ENCODE assay signal across 8 mouse cellular contexts in the genomic region with DNA sequence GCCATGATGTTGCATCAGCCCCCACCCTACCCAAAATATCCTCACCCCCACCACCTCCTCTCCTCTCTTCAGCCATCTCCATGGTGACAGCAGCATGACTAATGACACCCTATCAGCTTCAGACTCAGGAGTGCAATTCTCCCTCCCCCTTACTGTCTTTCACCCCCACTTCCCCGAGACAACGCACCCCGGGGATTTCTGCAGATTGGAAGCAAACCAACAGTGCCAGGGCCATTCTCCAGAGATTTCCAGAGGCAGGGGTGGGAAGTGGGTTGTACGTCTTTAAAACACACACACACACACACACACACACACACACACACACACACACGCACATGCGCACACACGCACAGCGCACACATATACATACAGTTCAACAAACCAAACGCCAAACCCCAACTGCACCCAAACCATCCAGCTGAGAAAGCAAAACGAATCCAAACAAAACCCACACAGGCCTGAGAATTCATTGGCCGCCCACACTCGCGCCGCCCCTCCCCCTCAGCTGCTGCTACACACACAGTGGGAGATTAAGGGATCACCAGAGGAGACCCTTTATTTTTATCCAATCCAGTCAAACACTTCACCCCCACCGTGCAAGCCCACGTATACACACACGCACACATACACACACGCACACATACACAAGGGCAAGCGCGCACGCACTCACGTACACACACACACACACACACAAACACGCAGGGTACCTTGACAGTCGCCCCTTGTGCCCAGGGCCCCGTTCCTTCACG. TPM values are rescaled to one million over a fixed set of nuclear protein-coding genes. Genes with fewer than 3 reads are reported as not detected.
DNase-seq lines count a peak whose midpoint lies in the region; ATAC-seq and TF ChIP-seq lines count a peak whose summit lies in the region.

No protein-coding gene starts in this region.

- peak; percentile 63 for ATAC-seq in forebrain, embryonic 11.5 days (replicated peaks; ENCODE audit: low FRiP score)
- peak; percentile 16; the same call in 1 of the 2 replicates for ATAC-seq in heart, embryonic 16.5 days (replicated peaks; ENCODE audit: extremely low read depth, insufficient read depth, low FRiP score)
- ATAC-seq in liver, embryonic 14.5 days (ENCODE audit: insufficient read depth) = peak; percentile 3; the same call in 1 of the 2 replicates
- no peak for ATAC-seq in megakaryocyte progenitor cell, adult 5-6 weeks (replicated peaks; ENCODE audit: poor library complexity)

- 0 out of 2 replicates have a peak, but pooled peaks have one; percentile 2 for TF ChIP-seq CTCF in liver, embryonic 14.5 days (IDR thresholded peaks at IDR 0.05; ENCODE audit: low read depth)

- H3K27me3 ChIP-seq in forebrain, embryonic 11.5 days (ENCODE audit: control insufficient read depth, insufficient read depth, low read length) = no peaks in the 10 kb centered on the region
- H3K27me3 ChIP-seq in heart, embryonic 16.5 days (ENCODE audit: control insufficient read depth, insufficient read depth, low read length) = no peaks in the 10 kb centered on the region
- H3K27me3 ChIP-seq in liver, embryonic 14.5 days (ENCODE audit: control insufficient read depth, insufficient read depth, low read length) = no peaks in the 10 kb centered on the region

- TF ChIP-seq EP300 in liver, embryonic 14.5 days (IDR thresholded peaks at IDR 0.05; ENCODE audit: low read depth) = no peak

- peaks cover 39% of the 10 kb centered on the region for H3K4me1 ChIP-seq in forebrain, embryonic 11.5 days (replicated peaks; ENCODE audit: control insufficient read depth, insufficient read depth, low read length)
- H3K4me1 ChIP-seq in heart, embryonic 16.5 days (ENCODE audit: control insufficient read depth, insufficient read depth, low read length) = peaks cover 63% of the 10 kb centered on the region
- peaks cover 34 to 36% of the 10 kb centered on the region in 2 experiments for H3K4me1 ChIP-seq in liver, embryonic 14.5 days (replicated peaks; ENCODE audit: control insufficient read depth in 2 of 2, insufficient read depth in 2 of 2, low read length in 1 of 2)

- DNase-seq in ES-CJ7 (ENCODE audit: low read depth, low spot score) = peak; percentile 19
- peak; percentile 97 for DNase-seq in brain, adult 2 months (ENCODE audit: low read depth, low spot score)
- DNase-seq in forebrain, embryonic 11.5 days (ENCODE audit: low spot score) = peak; percentile 86
- peak; percentile 89 to 93 for DNase-seq in kidney, postnatal 4 days
- DNase-seq in liver, embryonic 14.5 days (ENCODE audit: low read depth in 3 of 3, low spot score in 3 of 3) = no peak
- peak; percentile 75 for DNase-seq in retina, embryonic 14.5 days (ENCODE audit: low spot score)

- H3K36me3 ChIP-seq in forebrain, embryonic 11.5 days (ENCODE audit: control insufficient read depth, insufficient read depth, low read length) = no peaks in the 10 kb centered on the region
- H3K36me3 ChIP-seq in heart, embryonic 16.5 days (ENCODE audit: control insufficient read depth, insufficient read depth) = no peaks in the 10 kb centered on the region
- H3K36me3 ChIP-seq in liver, embryonic 14.5 days (replicated peaks; ENCODE audit: control insufficient read depth, insufficient read depth, low read depth) = no peaks in the 10 kb centered on the region

- H3K4me2 ChIP-seq in forebrain, embryonic 11.5 days (ENCODE audit: low read depth, low read length, severe bottlenecking) = peak overlapping the region; percentile 88
- peak overlapping the region; percentile 87 for H3K4me2 ChIP-seq in heart, embryonic 16.5 days (ENCODE audit: low read depth, low read length)
- H3K4me2 ChIP-seq in liver, embryonic 14.5 days (ENCODE audit: low read depth) = peak overlapping the region; percentile 84

- peak overlapping the region; percentile 69 for H3K4me3 ChIP-seq in forebrain, embryonic 11.5 days (ENCODE audit: low read depth, low read length)
- peak overlapping the region; percentile 81 for H3K4me3 ChIP-seq in heart, embryonic 16.5 days (ENCODE audit: low read length)
- H3K4me3 ChIP-seq in liver, embryonic 14.5 days (ENCODE audit: insufficient read depth in 1 of 2, low read depth in 2 of 2, low read length in 2 of 2) = peak overlapping the region; percentile 67 to 81

- peak overlapping the region; percentile 96 for H3K27ac ChIP-seq in forebrain, embryonic 11.5 days (ENCODE audit: low read depth, low read length)
- H3K27ac ChIP-seq in heart, embryonic 16.5 days (ENCODE audit: low read length) = peak overlapping the region; percentile 95
- H3K27ac ChIP-seq in liver, embryonic 14.5 days = peak overlapping the region; percentile 56

- no peaks in the 10 kb centered on the region for H3K9me3 ChIP-seq in forebrain, embryonic 11.5 days (ENCODE audit: control insufficient read depth, low read length)
- no peaks in the 10 kb centered on the region for H3K9me3 ChIP-seq in heart, embryonic 16.5 days (replicated peaks; ENCODE audit: control insufficient read depth, low read length)
- no peaks in the 10 kb centered on the region for H3K9me3 ChIP-seq in liver, embryonic 14.5 days (ENCODE audit: control insufficient read depth, low read length)

- 4% methylated on average over 26 of the region's 26 CpGs for WGBS in forebrain, embryonic 11.5 days
- WGBS in heart, embryonic 16.5 days = 5% methylated on average over 26 of the region's 26 CpGs
- WGBS in liver, embryonic 14.5 days (ENCODE audit: insufficient replicate concordance) = 35% methylated on average over 26 of the region's 26 CpGs

- H3K9ac ChIP-seq in forebrain, embryonic 11.5 days (ENCODE audit: low read length) = peak overlapping the region; percentile 84
- peak overlapping the region; percentile 78 for H3K9ac ChIP-seq in heart, embryonic 16.5 days (ENCODE audit: low read length)
- H3K9ac ChIP-seq in liver, embryonic 14.5 days (replicated peaks) = peak overlapping the region; percentile 79

RNA-seq across cellular contexts. Expression of a gene that starts 18.2 kb away (rescaled TPM):
- polyA plus RNA-seq in forebrain, embryonic 11.5 days (2014; fragmentation: Nextera tagmentation; extraction: Ambion mirVana) = 49.9 and 56.0 TPM in 2 replicates
- 29.0 and 29.3 TPM in 2 replicates for polyA plus RNA-seq in heart, embryonic 16.5 days (2015; fragmentation: Nextera tagmentation; extraction: Ambion mirVana)
- 3.0 and 3.1 TPM in 2 replicates for polyA plus RNA-seq in liver, embryonic 14.5 days (2012; rRNA removed)
- polyA plus RNA-seq in liver, embryonic 14.5 days (2014; fragmentation: Nextera tagmentation; extraction: Ambion mirVana) = 7.7 and 8.3 TPM in 2 replicates
- 27.9 and 29.6 TPM in 2 replicates for total RNA-seq in megakaryocyte progenitor cell, adult 5-6 weeks (2015)
- total RNA-seq in megakaryocyte progenitor cell, adult 5-6 weeks (2017) = 12.2 and 14.5 TPM in 2 replicates

Comparison
In these comparisons a context has a peak if more than half of its experiments do, and no peak if none do; other contexts are left out.
1. DNase-seq: peak in ES-CJ7 (single experiment), brain, adult 2 months (single experiment), forebrain, embryonic 11.5 days (single experiment), kidney, postnatal 4 days (2 of 2) and retina, embryonic 14.5 days (single experiment); none in liver, embryonic 14.5 days (0 of 3).
2. Peak in every context shown above with its lines, with median percentiles within 50 percentile points of each other: H3K27ac ChIP-seq, H3K4me2 ChIP-seq, H3K4me3 ChIP-seq and H3K9ac ChIP-seq.